Mouse (Mus musculus): ENCODE results near the gene Efna1.

DNA sequence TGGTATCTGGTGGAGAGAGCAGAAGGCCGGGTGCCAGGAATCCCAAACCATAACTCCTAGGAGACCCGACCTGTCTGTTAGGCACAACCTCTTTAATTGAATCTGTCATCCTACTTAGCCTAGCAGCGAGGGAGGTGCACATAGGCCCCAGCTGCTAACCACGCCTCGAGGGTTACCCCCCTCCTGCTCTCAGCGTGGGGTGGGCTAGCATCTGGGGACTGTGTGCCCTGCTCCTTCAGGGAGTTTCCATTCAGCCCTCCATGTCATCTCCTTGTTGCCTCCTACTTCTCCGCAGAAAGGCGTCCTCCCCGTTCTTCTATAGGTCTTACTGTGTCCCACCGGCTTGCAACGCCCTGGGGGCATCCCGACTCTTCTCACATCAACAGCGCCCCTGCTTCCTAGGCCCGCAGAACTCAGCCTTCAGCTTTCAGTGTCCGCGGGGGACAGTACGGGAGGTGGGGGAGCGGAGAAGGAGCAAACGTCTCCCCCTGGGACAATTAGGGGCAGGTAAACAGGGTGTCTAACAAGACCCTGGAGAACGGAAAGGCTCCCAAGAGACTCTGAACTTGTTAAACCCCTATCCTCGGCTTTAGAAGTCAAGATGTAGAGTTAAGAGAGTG is 38.1 kb upstream of the Efna1 start:
- TF ChIP-seq CTCF (IDR thresholded peaks at IDR 0.05; ENCODE audit: extremely low read depth, insufficient read depth, insufficient read length, insufficient replicate concordance) (no peak), POLR2A (IDR thresholded peaks at IDR 0.05; ENCODE audit: low read depth, low read length) (no peak)
